In genomic region chr7:100902451-100903137, GRCm38 (mm10) we compare ENCODE assay signal across 9 mouse cellular contexts. TPM values are rescaled to one million over a fixed set of nuclear protein-coding genes. Genes with fewer than 3 reads are reported as not detected.
DNase-seq lines count a peak whose midpoint lies in the region.
"Had no signal": no experiment of that assay in that cellular context is flagged by ENCODE, and none has a peak within 500 bp of the region (broad histone marks: within the 10 kb centered on the region; RNA-seq: fewer than 3 reads in every experiment).

No protein-coding gene starts in this region.

- intact Hi-C loops in left cerebral cortex, postnatal 36 days (cut with DNase I) = loop anchor here (10.0 kb wide), 1 partner anchor 392 kb away; no protein-coding TSS in a partner anchor

- DNase-seq in cerebellum, postnatal 14 days = peak; percentile 34 to 35
- DNase-seq in cerebellum, adult 9-11 months = no peak
- DNase-seq in kidney, postnatal 10 days = peak; percentile 46
- DNase-seq in kidney, adult 9 months = no peak
- DNase-seq in thymus, postnatal 25 days = peak; percentile 10
- no peak for DNase-seq in thymus, postnatal 36 days
- no peak for DNase-seq in adrenal gland, adult 2 months
- DNase-seq in left cerebral cortex, postnatal 36 days (ENCODE audit: low spot score in 2 of 2) = no peak
- DNase-seq: kidney, adult 8-10 months had no signal

RNA-seq across cellular contexts. Expression of gene Arhgef17, which starts 29.3 kb away (rescaled TPM):
- total RNA-seq in adrenal gland, adult 2 months (2021) = 10 to 100 TPM; 76.4 to 81.7 TPM
- polyA plus RNA-seq in adrenal gland, adult 2 months (2012; rRNA removed) = 99.6 and 118 TPM in 2 replicates
- total RNA-seq in left cerebral cortex, postnatal 36 days (2021) = 100 to 1,000 TPM; 128 to 134 TPM

RNA-seq across cellular contexts. Expression of gene Relt, which starts 39.3 kb away (rescaled TPM):
- 1 to 10 TPM; 1.3 to 2.5 TPM for total RNA-seq in adrenal gland, adult 2 months (2021)
- polyA plus RNA-seq in adrenal gland, adult 2 months (2012; rRNA removed) = 4.5 and 4.6 TPM in 2 replicates
- total RNA-seq in left cerebral cortex, postnatal 36 days (2021) = 10 to 100 TPM; 15.1 to 17.0 TPM

Comparison
In these comparisons a context has a peak if more than half of its experiments do, and no peak if none do; other contexts are left out.
1. DNase-seq: peak in cerebellum, postnatal 14 days (2 of 2), kidney, postnatal 10 days (single experiment) and thymus, postnatal 25 days (single experiment); none in cerebellum, adult 9-11 months (single experiment), kidney, adult 9 months (single experiment), thymus, postnatal 36 days (0 of 2), adrenal gland, adult 2 months (single experiment) and left cerebral cortex, postnatal 36 days (0 of 2).
2. RNA of gene Relt, which starts 39.3 kb away (total RNA-seq): 15.1 to 17.0 TPM in left cerebral cortex, postnatal 36 days; 1.3 to 2.5 TPM in adrenal gland, adult 2 months; every median in the first group is over 4 times any median in the second.